Mouse (Mus musculus): ENCODE data around the gene Aoc2. TPM values are rescaled to one million over a fixed set of nuclear protein-coding genes. Genes with fewer than 3 reads are reported as not detected.

Aoc2 gene
- polyA plus RNA-seq, 1 experiment from 2014 or later: 0.94 TPM

Small RNA genes lying within 50 kb of the gene (microRNA-seq; reads per million reads assigned to microRNA genes)
- not detected for gene Gm25593

Other genes with a start within 250 kb of the Aoc2 start
- gene Hsd17b1, start 246.7 kb upstream of the Aoc2 start, polyA plus RNA-seq (2014; fragmentation: Nextera tagmentation; extraction: Ambion mirVana): not detected in 2 replicates
- gene Coasy, start 242.5 kb upstream of the Aoc2 start, polyA plus RNA-seq (2014; fragmentation: Nextera tagmentation; extraction: Ambion mirVana): 52.9 and 54.9 TPM in 2 replicates
- gene Mlx, start 237.8 kb upstream of the Aoc2 start, polyA plus RNA-seq (2014; fragmentation: Nextera tagmentation; extraction: Ambion mirVana): 100 and 109 TPM in 2 replicates
- 39.8 and 54.3 TPM in 2 replicates for gene Psmc3ip, start 229.6 kb upstream of the Aoc2 start, polyA plus RNA-seq (2014; fragmentation: Nextera tagmentation; extraction: Ambion mirVana)
- gene Retreg3, start 205.2 kb upstream of the Aoc2 start, polyA plus RNA-seq (2014; fragmentation: Nextera tagmentation; extraction: Ambion mirVana): 14.0 and 14.4 TPM in 2 replicates
- gene Tubg1, start 205.1 kb upstream of the Aoc2 start, polyA plus RNA-seq (2014; fragmentation: Nextera tagmentation; extraction: Ambion mirVana): 84.9 and 87.8 TPM in 2 replicates
- 27.4 and 31.9 TPM in 2 replicates for gene Tubg2, start 169.2 kb upstream of the Aoc2 start, polyA plus RNA-seq (2014; fragmentation: Nextera tagmentation; extraction: Ambion mirVana)
- gene Cntnap1, start 154.5 kb upstream of the Aoc2 start, polyA plus RNA-seq (2014; fragmentation: Nextera tagmentation; extraction: Ambion mirVana): 0.39 and 0.48 TPM in 2 replicates
- 4.6 and 5.5 TPM in 2 replicates for gene Plekhh3, start 153.7 kb upstream of the Aoc2 start, polyA plus RNA-seq (2014; fragmentation: Nextera tagmentation; extraction: Ambion mirVana)
- gene Ccr10, start 149.6 kb upstream of the Aoc2 start, polyA plus RNA-seq (2014; fragmentation: Nextera tagmentation; extraction: Ambion mirVana): 0.10 TPM in 1 of 2 replicates, not detected in the other
- gene Ezh1, start 98.6 kb upstream of the Aoc2 start, polyA plus RNA-seq (2014; fragmentation: Nextera tagmentation; extraction: Ambion mirVana): 16.1 and 22.4 TPM in 2 replicates
- gene Ramp2, start 79.0 kb upstream of the Aoc2 start, polyA plus RNA-seq (2014; fragmentation: Nextera tagmentation; extraction: Ambion mirVana): 80.4 and 80.9 TPM in 2 replicates
- gene Vps25, start 71.4 kb upstream of the Aoc2 start, polyA plus RNA-seq (2014; fragmentation: Nextera tagmentation; extraction: Ambion mirVana): 110 and 118 TPM in 2 replicates
- gene Wnk4, start 64.5 kb upstream of the Aoc2 start, polyA plus RNA-seq (2014; fragmentation: Nextera tagmentation; extraction: Ambion mirVana): 3.0 and 3.4 TPM in 2 replicates
- gene Cntd1, start 46.1 kb upstream of the Aoc2 start, polyA plus RNA-seq (2014; fragmentation: Nextera tagmentation; extraction: Ambion mirVana): 0.76 and 1.3 TPM in 2 replicates
- 237 and 260 TPM in 2 replicates for gene Coa3, start 45.9 kb upstream of the Aoc2 start, polyA plus RNA-seq (2014; fragmentation: Nextera tagmentation; extraction: Ambion mirVana)
- 172 and 177 TPM in 2 replicates for gene Becn1, start 22.8 kb upstream of the Aoc2 start, polyA plus RNA-seq (2014; fragmentation: Nextera tagmentation; extraction: Ambion mirVana)
- 103 and 107 TPM in 2 replicates for gene Psme3, start 8.8 kb upstream of the Aoc2 start, polyA plus RNA-seq (2014; fragmentation: Nextera tagmentation; extraction: Ambion mirVana)
- gene Aoc3, start 5.5 kb downstream of the Aoc2 start, polyA plus RNA-seq (2014; fragmentation: Nextera tagmentation; extraction: Ambion mirVana): 0.08 and 0.10 TPM in 2 replicates
- 0.09 TPM in 1 of 2 replicates, not detected in the other for gene G6pc, start 42.5 kb downstream of the Aoc2 start, polyA plus RNA-seq (2014; fragmentation: Nextera tagmentation; extraction: Ambion mirVana)
- gene Aarsd1, start 92.6 kb downstream of the Aoc2 start, polyA plus RNA-seq (2014; fragmentation: Nextera tagmentation; extraction: Ambion mirVana): 89.6 and 92.5 TPM in 2 replicates
- 6.8 and 7.3 TPM in 2 replicates for gene Gm27029, start 99.7 kb downstream of the Aoc2 start, polyA plus RNA-seq (2014; fragmentation: Nextera tagmentation; extraction: Ambion mirVana)
- 14.7 and 21.2 TPM in 2 replicates for gene Rundc1, start 100.0 kb downstream of the Aoc2 start, polyA plus RNA-seq (2014; fragmentation: Nextera tagmentation; extraction: Ambion mirVana)
- gene Ptges3l, start 100.3 kb downstream of the Aoc2 start, polyA plus RNA-seq (2014; fragmentation: Nextera tagmentation; extraction: Ambion mirVana): 1.2 TPM in 2 replicates
- 281 and 371 TPM in 2 replicates for gene Rpl27, start 117.2 kb downstream of the Aoc2 start, polyA plus RNA-seq (2014; fragmentation: Nextera tagmentation; extraction: Ambion mirVana)
- 2.7 and 3.4 TPM in 2 replicates for gene Ifi35, start 123.3 kb downstream of the Aoc2 start, polyA plus RNA-seq (2014; fragmentation: Nextera tagmentation; extraction: Ambion mirVana)
- gene Rnd2, start 139.9 kb downstream of the Aoc2 start, polyA plus RNA-seq (2014; fragmentation: Nextera tagmentation; extraction: Ambion mirVana): 98.7 and 131 TPM in 2 replicates
- 77.5 and 85.7 TPM in 2 replicates for gene Vat1, start 141.2 kb downstream of the Aoc2 start, polyA plus RNA-seq (2014; fragmentation: Nextera tagmentation; extraction: Ambion mirVana)
- gene Brca1, start 226.9 kb downstream of the Aoc2 start, polyA plus RNA-seq (2014; fragmentation: Nextera tagmentation; extraction: Ambion mirVana): 7.9 and 8.1 TPM in 2 replicates
- 98.3 and 109 TPM in 2 replicates for gene Nbr1, start 227.1 kb downstream of the Aoc2 start, polyA plus RNA-seq (2014; fragmentation: Nextera tagmentation; extraction: Ambion mirVana)